Mouse (Mus musculus) neural tube, embryonic 14.5 days (tissue): Measurements from ENCODE around the gene Tmem178. TPM values are rescaled to one million over a fixed set of nuclear protein-coding genes. Genes with fewer than 3 reads are reported as not detected.

Source experiments
- ATAC-seq: fragments of 200-750 bp; cut with Nextera tagmentation; 2 replicates; pipeline ENCODE4 v1.8.0; 2017; ENCODE audit warnings: low read depth, mild to moderate bottlenecking, moderate TSS enrichment, moderate library complexity
- H3K27ac ChIP-seq: fragments of 300-500 bp; sonication (generic); 2 replicates; pipeline ENCODE4 v1.5.1; 2014; ENCODE audit warnings: low read depth, mild to moderate bottlenecking, control low read depth, low read length, moderate library complexity, mixed read lengths
- H3K27me3 ChIP-seq: fragments of 300-500 bp; sonication (generic); 2 replicates; pipeline ENCODE4 v1.6.1; 2014; ENCODE audit warnings: low read length; ENCODE audit not compliant: control insufficient read depth, insufficient read depth
- H3K36me3 ChIP-seq: fragments of 300-500 bp; sonication (generic); 2 replicates; pipeline ENCODE4 v1.6.1; 2014; ENCODE audit warnings: low read length, mixed read lengths; ENCODE audit not compliant: control insufficient read depth, insufficient read depth
- H3K4me1 ChIP-seq: fragments of 300-500 bp; sonication (generic); 2 replicates; pipeline ENCODE4 v1.6.1; 2014; ENCODE audit warnings: low read length; ENCODE audit not compliant: control insufficient read depth, insufficient read depth
- H3K4me2 ChIP-seq: fragments of 300-500 bp; sonication (generic); 2 replicates; pipeline ENCODE4 v1.6.1; 2014; ENCODE audit warnings: mild to moderate bottlenecking, low read depth, low read length, control low read depth
- H3K4me3 ChIP-seq: fragments of 300-500 bp; sonication (generic); 2 replicates; pipeline ENCODE4 v1.5.1; 2014; ENCODE audit warnings: low read depth, low read length, control low read depth, mixed read lengths
- H3K9ac ChIP-seq: fragments of 300-500 bp; sonication (generic); replicated peaks from 2 replicates; pipeline ENCODE4 v1.6.1; 2014; ENCODE audit warnings: low read depth, mild to moderate bottlenecking, control low read depth, low read length, mixed read lengths
- H3K9me3 ChIP-seq: fragments of 300-500 bp; sonication (generic); 2 replicates; pipeline ENCODE4 v1.6.1; 2016; ENCODE audit warnings: low read length; ENCODE audit not compliant: control insufficient read depth
- WGBS: fragments of 180-500 bp; shearing (Covaris S2); extraction: QIAGEN DNeasy Blood & Tissue Kit; methylation state at CpG from one replicate; pipeline ENCODE4 v1.1.7; 2014; 5-methylcytosine and 5-hydroxymethylcytosine counted together
- polyA plus RNA-seq: library from polyadenylated mRNA; unstranded; fragments of >200 nt; fragmentation: Nextera tagmentation; extraction: Ambion mirVana; gene quantifications from 2 replicates; pipeline ENCODE4 v1.2.1, GENCODE M21; 2014

The Tmem178 gene
- 37.2 and 37.3 TPM in 2 replicates for polyA plus RNA-seq

DNA sequence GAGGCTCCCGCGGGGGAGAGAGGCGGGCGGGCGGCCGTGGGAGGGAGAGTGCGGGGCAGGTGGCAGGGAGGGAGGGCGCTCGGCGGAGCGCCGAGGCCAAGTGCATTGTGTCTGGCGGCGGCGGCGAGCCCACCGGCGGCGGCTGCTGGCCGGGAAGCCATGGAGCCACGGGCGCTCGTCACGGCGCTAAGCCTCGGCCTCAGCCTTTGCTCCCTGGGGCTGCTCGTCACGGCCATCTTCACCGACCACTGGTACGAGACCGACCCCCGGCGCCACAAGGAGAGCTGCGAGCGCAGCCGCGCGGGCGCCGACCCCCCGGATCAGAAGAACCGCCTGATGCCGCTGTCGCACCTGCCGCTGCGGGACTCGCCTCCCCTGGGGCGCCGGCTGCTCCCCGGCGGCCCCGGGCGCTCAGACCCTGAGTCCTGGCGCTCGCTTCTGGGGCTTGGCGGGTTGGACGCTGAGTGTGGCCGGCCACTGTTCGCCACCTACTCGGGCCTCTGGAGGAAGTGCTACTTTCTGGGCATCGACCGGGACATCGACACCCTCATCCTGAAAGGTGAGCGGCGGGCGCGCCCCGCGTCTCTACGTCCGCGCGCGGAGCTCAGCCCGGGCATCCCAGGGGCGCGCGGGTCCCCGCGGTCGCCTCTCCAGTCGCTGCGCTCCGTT lies at the start of gene Tmem178:
Gene Tmem178, plus strand, starts transcription at position 103 of the 669 bp plus-strand sequence.
- H3K36me3 ChIP-seq, result no peaks in the 10 kb centered on the region
- peak within 1 kb of the TSS; percentile 96 for H3K9ac ChIP-seq
- peak within 1 kb of the TSS; percentile 88 for H3K4me2 ChIP-seq
- no peaks in the 10 kb centered on the region for H3K9me3 ChIP-seq
- H3K4me3 ChIP-seq, result peak within 1 kb of the TSS; percentile 90
- H3K27ac ChIP-seq, result peak within 1 kb of the TSS; percentile 87
- ATAC-seq, result peak; percentile 76
- H3K27me3 ChIP-seq, result peaks cover 4% of the 10 kb centered on the region; the same call in 1 of the 2 replicates
- peaks cover 11% of the 10 kb centered on the region; the same call in 1 of the 2 replicates for H3K4me1 ChIP-seq
- WGBS, result under 1% methylated on average over 70 of the region's 84 CpGs

GRCm38 (mm10) chr17:80896481-80896880 lies 48.0 kb upstream of the Tmem178 start:
- Histone ChIP-seq H3K9ac (no peak overlapping the region), H3K27ac (no peak overlapping the region), H3K4me2 (no peak overlapping the region), H3K4me1 (peaks cover 16% of the 10 kb centered on the region; the same call in 1 of the 2 replicates), H3K9me3 (no peaks in the 10 kb centered on the region), H3K4me3 (no peak overlapping the region), H3K27me3 (no peaks in the 10 kb centered on the region), H3K36me3 (no peaks in the 10 kb centered on the region)
- no peak for ATAC-seq
- WGBS, result 50% methylated on average over 2 of the region's 2 CpGs

DNA sequence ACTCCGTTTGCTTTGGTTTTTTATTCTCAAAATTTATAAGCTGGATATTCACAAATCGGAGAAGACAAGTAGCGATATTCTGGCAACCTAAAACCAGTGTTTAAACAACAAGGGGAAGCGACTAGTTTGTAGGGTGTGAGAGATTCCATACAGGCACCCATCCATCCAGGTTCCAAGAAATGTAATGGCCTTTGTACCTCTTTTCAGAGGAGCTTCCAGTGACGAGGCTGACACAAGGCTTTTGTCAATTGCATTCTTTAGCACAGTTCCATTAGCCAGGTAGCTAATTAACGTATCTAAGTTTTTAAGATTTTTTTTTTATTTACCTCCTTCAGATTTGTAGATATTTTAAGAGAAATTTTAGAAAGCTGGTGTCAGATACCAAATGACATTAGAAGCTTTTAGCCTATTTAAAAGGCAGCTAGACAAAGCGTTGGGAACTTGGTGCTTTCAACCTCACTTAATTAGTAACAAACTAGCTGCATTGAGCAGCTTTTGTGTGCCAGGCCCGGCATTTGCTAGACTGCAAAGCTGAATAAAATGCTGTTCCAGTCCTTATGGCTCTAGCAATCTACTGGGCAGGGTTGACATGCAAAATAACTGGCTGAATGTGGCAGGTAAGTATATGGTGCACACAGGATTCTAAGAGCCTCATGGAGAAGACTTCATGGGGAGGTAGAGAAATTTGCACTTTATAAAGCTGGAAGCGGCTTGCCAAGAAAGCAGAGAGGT lies 46.6 kb upstream of the Tmem178 start:
- no peak overlapping the region for H3K4me3 ChIP-seq
- H3K27me3 ChIP-seq, result no peaks in the 10 kb centered on the region
- H3K36me3 ChIP-seq, result no peaks in the 10 kb centered on the region
- H3K4me1 ChIP-seq, result peaks cover 16% of the 10 kb centered on the region; the same call in 1 of the 2 replicates
- H3K9me3 ChIP-seq, result no peaks in the 10 kb centered on the region
- WGBS, result 67% methylated on average over 9 of the region's 9 CpGs
- no peak overlapping the region for H3K9ac ChIP-seq
- ATAC-seq, result no peak
- H3K4me2 ChIP-seq, result no peak overlapping the region
- H3K27ac ChIP-seq, result no peak overlapping the region

DNA sequence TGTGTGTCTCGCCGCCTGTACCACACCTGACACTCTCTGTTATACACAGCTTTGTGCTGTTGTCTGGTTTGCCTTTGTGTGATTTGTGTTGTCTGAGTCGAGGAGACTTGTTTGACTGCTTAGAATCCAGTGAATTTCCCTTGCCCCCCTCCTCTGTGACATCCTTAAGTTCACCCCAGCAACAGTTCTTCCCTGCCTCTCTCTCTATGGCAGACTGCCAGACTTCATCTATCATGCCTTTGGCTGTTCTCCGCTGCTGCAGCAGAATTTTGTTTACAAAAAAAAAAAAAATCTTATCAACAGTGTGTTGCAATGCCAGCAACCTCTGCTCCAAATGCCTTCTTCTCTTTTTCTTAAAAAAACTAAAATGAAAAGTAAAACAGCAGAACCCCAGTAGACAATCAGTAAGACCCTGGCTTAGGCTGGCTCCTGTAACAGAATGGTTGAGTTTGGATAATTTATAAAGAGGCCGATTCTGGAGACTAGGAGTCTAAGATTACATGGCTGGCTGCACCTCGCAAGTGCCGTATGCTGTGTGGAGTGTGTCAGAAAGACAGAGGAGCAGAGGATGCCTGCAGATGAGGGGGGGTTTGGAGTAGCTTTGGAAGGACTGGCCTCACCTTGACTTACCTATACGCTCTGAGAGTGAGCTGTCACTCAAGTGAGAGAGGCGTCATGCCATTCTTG lies 44.8 kb upstream of the Tmem178 start:
- Histone ChIP-seq H3K9ac (no peak overlapping the region), H3K4me1 (peaks cover 16% of the 10 kb centered on the region; the same call in 1 of the 2 replicates), H3K4me3 (no peak overlapping the region), H3K36me3 (no peaks in the 10 kb centered on the region), H3K9me3 (no peaks in the 10 kb centered on the region), H3K27me3 (no peaks in the 10 kb centered on the region), H3K4me2 (0 out of 2 replicates have a peak overlapping the region, but pooled peaks have one; percentile 5), H3K27ac (peak overlapping the region; percentile 53)
- WGBS, result 34% methylated on average over 9 of the region's 9 CpGs
- ATAC-seq, result peak; percentile 72; the same call in 1 of the 2 replicates

GRCm38 (mm10) chr17:80900200-80900520 lies 44.3 kb upstream of the Tmem178 start:
- ATAC-seq, result no peak

GRCm38 (mm10) chr17:80901885-80902284 lies 42.5 kb upstream of the Tmem178 start:
- Histone ChIP-seq H3K4me1 (peaks cover 16% of the 10 kb centered on the region; the same call in 1 of the 2 replicates), H3K9ac (no peak overlapping the region), H3K4me3 (no peak overlapping the region), H3K4me2 (no peak overlapping the region), H3K36me3 (no peaks in the 10 kb centered on the region), H3K27ac (no peak overlapping the region), H3K9me3 (no peaks in the 10 kb centered on the region), H3K27me3 (no peaks in the 10 kb centered on the region)
- no peak for ATAC-seq
- 89% methylated on average over 6 of the region's 6 CpGs for WGBS

More at GRCm38 (mm10) chr17:80900200-80900520, 44.3 kb upstream of the Tmem178 start:
- Histone ChIP-seq H3K9me3 (no peaks in the 10 kb centered on the region), H3K4me3 (no peak overlapping the region), H3K4me1 (peaks cover 16% of the 10 kb centered on the region; the same call in 1 of the 2 replicates), H3K36me3 (no peaks in the 10 kb centered on the region), H3K27me3 (no peaks in the 10 kb centered on the region), H3K27ac (peak overlapping the region; percentile 53), H3K4me2 (0 out of 2 replicates have a peak overlapping the region, but pooled peaks have one; percentile 5), H3K9ac (no peak overlapping the region)
- WGBS, result 57% methylated on average over 2 of the region's 2 CpGs

DNA sequence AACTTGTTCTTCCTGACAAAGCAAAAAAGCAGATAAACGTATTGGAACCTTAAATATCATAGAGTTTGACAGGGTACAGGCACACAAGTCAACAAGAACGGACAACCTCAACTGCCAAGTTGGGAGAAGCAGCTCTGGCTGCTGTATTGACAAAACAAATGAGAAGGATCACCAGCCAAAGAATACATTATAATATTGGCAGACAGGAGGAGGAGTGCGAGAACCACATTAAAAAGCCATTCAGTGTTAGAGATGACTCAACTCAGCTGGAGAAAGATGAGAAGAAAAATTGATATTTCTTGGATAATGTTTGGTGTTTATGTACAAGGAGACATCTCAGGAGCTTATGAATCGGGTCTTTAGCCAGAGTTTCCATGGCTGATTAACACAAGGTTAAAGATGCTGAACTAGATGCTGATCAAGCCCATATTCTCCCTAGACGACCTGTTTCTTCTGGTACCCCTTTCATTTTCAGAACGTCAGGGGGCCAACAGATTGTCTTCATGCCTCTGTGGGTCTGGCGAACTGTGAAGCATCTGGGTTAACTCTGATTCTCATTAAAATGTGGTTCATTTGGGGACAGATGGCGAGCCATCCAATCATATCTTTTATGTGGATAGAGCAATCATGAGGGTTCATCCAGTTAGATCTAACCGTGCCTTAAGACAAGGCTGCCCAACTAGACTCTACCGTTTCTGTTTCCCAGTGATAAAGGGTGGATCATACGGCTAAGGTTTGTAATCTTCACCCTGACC lies 41.1 kb upstream of the Tmem178 start:
- 64% methylated on average over 11 of the region's 11 CpGs for WGBS
- no peak overlapping the region for H3K27ac ChIP-seq
- ATAC-seq, result no peak

DNA sequence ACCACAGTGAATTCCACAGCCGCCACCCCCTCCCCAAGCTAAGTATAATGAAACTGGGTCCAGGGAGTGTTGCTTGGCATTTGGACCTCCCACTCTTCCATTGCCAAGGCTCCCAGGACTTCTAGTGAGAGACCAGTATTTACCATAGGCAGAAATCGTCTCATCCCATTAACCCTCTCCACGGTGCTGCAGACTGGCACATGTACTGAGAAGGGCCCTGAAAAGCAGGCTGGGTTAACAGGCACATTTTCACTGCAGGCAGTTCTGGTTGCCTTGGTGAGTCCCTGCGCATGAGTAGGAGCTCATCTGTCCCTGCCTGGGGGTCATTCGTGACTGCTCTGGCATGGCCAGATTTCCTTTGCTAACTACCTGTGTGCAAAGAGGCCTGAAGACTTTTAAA lies 40.4 kb upstream of the Tmem178 start:
- H3K36me3 ChIP-seq, result no peaks in the 10 kb centered on the region
- peaks cover 13% of the 10 kb centered on the region; the same call in 1 of the 2 replicates for H3K4me1 ChIP-seq
- H3K4me3 ChIP-seq, result no peak overlapping the region
- peak; percentile 75 for ATAC-seq
- H3K4me2 ChIP-seq, result no peak overlapping the region
- no peaks in the 10 kb centered on the region for H3K9me3 ChIP-seq
- no peaks in the 10 kb centered on the region for H3K27me3 ChIP-seq
- 58% methylated on average over 5 of the region's 5 CpGs for WGBS
- H3K27ac ChIP-seq, result no peak overlapping the region
- H3K9ac ChIP-seq, result no peak overlapping the region

More for the DNA sequence above, 41.1 kb upstream of the Tmem178 start:
- Histone ChIP-seq H3K9me3 (no peaks in the 10 kb centered on the region), H3K36me3 (no peaks in the 10 kb centered on the region), H3K9ac (no peak overlapping the region), H3K4me3 (no peak overlapping the region), H3K27me3 (no peaks in the 10 kb centered on the region), H3K4me1 (peaks cover 16% of the 10 kb centered on the region; the same call in 1 of the 2 replicates), H3K4me2 (no peak overlapping the region)
